Mouse (Mus musculus) CD8-positive naive resting alpha-beta T cell, adult 57 days (primary cell): ENCODE results near the gene Ppp1r12c. TPM values are rescaled to one million over a fixed set of nuclear protein-coding genes. Genes with fewer than 3 reads are reported as not detected.

Source experiments
- total RNA-seq: library from RNA; stranded (reverse); gene quantifications from one replicate; pipeline ENCODE4 v1.2.4, GENCODE M21; 2023

The Ppp1r12c gene
- total RNA-seq = 225 TPM

DNA sequence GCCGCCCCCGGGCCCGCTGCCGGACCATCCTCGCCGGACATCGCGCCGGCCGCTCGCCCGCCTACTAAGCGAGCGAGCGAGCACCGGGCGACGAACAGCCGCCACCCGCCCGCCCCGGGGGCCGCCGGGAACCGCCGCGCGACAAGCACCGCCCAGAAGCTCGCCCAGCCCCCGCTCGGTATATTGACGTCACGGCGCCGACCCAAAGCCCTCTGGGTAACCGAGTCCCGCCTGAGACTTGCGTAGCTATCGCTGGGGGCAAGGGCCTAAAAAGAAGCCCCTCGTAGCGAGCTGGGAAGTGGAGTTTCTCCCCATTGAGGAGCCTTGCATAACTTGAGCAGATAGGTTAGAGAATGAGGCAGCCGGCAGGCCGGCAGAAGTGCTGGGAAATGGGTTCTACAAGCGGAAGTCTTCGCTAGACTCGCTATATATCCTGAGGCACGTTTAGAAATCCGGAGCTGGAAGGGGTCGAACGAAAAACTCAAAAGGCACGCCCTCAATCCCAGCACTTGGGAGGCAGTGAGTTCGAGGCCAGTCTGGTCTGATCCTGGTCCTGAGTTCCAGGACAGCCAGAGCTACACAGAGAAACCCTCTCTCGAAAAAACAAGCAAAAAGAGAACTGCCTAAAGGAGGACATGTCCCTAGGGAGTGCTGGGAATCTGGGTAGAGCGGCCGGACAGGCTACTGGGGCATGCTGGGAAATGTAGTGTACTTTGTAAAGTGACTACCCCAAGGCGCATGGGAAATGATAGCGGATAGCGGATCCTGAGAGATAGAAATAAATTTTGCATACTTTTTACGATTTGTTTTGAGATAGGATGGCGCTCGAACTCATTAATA is at the start of gene Ppp1r12c:
Ppp1r12c (minus strand) TSS at position 123 of the 840 bp plus-strand sequence.

DNA sequence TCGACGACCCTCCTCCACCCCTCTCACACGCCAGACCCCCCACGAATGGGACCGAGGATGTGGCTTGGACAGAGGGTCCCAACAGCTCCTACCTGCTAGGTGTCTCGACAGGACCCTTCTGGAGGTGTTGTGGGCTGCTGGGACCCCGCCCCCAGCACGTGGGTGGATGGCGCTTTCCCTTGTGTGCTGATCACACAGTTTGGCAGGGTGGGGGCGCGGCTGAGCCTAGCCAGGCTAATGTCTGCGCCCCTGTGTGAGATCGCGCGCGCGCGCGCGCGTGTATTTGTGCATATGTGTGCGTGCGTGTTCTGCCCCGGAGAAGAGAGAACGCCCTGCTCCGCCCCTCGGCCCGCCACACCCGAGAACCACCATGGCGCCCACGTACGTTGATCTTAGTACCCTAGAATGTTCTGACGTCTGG is 45.8 kb upstream of the Ppp1r12c start, which contains the start of gene Syt5:
Syt5 (minus strand) TSS at position 321 of the 421 bp plus-strand sequence.

DNA sequence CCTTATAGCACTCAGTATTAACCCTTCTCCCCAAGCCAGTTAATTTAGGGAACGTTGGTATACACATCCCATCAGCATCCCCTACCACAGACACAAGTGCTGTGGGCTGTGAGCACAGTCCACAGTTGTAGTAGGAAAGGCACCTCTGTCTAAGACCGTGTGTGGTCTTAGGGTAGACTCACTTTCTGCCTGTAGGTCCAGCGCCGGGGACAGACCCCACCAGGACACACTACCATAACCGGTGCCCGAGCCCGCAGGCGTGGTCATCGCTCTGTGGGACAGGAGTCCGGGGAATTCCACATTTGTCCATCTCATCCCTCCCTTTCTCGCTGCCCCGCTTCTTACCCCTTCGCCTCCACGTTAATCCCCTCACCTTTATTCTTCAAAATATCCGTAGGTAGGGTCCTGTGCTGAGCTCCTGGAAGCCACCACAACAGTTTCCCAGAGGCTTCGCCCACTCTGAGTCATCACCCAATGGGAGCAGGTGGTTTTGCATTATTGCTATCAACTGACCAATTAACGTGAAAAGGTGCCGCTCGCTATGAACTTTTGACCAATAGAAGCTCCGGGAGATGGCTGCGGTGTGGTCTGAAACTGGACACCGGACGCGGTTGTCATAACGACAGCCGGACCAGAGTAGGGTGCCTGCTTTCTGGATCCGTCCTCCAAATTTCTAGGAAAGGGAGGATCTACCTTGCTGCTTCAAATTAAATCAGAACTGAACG is 30.7 kb upstream of the Ppp1r12c start, which contains the start of gene Dnaaf3:
Dnaaf3 (minus strand) TSS at position 449 of the 725 bp plus-strand sequence.

DNA sequence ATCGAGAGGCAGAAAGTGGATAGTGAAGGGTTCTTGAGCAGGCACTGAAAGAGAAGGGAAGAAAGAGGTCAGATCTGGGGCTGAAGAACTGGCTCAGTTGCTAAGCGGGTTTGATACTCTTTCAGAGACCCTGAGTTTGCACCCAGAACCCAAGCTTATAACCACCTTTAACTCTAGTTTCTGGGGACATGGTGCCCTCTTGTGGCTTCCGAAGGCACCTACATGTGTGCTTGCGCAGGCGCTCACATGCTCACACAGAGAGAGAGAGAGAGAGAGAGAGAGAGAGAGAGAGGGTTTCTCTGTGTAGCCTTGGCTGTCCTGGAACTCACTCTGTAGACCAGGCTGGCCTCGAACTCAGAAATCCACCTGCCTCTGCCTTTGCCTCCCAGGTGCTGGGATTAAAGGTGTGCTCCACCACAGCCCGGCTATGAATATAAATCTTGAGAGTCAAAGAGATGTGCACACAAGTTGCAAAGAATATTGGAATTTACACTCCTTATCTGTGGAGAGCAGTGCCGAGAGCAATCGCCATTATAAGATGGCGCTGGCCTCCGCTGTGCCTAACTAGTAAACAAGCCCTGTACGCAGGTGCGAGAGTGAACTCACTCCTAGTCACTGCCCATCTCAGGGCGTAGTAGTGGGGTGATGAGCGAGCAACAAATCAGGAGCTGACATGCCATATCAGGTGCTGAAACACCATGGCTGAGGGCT is 22.9 kb upstream of the Ppp1r12c start, which contains the start of gene Tnni3:
Tnni3 (minus strand) TSS at position 18 of the 711 bp plus-strand sequence.

DNA sequence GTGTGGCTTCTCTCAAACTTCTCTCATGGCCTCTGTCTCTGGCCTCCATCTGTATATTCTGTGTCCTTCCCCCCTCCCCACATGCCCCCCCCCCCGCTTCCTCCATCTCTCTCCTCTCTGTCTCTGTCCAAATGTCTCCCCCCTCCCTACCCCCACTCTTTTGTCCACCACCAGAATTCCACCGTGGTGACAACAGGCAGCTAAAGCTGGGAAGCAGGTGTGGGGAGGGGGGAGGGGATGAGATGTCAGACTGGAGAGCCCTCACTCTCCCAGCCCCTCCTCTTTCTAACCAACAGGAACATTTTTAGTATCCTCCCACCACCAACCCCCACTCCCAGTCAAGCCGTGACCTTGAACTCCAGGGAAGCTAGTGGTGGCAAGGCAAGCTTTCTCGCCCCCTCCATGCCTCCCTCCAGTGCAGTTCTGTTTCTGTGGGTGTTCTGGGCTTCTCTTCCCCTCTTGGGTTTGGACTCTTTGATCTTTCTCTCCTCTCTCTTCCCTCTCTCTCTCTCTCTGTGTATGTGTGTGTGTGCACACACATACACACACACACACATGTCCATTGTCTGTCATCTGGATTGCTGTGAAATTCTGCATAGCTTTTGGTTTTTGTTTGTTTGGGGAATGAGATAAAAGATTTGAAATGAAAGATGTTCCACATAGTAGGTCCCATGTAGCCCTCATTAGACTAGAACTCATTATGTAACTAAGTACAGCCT is 15.0 kb upstream of the Ppp1r12c start, which contains the start of gene Tnnt1:
Tnnt1 (minus strand) TSS at position 51 of the 719 bp plus-strand sequence.

DNA sequence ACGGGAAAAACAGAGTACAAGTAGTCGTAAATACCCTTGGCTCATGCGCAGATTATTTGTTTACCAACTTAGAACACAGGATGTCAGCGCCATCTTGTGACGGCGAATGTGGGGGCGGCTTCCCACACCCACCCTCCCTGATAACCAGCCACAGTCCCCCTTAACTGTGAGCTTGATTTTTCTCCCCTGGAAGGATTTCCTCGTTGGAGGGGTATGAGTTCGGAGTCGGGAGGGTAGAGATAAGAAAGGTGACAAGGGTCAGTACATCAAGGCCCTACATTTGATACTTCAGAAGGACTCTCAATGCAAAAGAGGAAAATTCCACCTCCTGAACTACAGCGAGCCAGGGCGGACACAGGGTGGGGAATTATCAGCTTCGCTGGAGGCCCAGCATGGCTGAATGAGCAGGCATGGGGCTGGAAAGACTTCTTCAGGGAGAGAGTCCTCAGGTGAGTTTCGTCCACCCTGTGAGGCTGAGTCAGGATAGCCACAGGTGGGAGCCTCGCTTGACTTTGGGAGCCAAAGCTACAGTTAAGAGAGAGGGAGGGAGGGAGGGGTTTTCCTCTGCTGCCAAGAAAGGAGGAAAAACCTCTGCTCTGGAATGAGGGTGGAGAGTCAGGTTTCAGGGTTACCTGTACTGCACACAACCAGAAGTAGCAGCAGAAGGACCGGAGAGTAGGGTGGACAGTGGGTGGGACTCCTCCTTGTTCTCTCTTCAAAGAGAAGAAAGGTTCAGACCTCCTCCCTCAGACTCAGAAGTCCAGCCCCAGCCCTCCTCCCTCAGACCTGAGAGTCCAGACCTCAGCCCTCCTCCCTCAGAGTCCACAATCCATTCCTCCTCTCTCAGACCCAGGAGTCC is 40.7 kb downstream of the Ppp1r12c start, which contains the start of gene Eps8l1:
Eps8l1 (plus strand) TSS at position 99 of the 859 bp plus-strand sequence.

DNA sequence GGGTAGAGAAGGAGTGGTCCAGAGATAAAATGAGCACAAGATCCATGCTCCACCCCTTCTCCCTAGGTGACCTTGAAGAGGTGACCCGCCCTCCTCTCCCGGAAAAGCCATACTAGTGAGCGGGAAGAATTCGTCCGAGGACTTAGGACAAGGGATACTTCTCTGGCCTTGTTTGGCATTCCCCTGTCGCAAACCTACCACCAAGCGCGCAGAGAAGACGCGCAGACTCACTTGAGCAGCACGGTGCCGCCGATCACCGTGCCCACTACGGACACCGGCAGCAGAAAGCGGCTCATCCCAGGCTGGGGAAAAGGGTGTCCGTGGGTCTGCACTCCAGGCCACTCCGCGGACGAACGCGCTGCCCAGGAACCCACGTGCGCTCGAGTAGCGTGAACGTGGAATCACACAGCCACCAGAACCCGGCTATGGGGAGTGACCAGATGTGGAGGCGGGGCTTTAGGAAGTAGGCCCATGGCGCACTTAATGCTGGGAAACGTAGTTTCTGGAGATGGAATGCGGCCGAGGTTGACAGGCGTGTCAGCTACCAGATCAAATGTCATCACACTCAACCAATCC is 56.2 kb downstream of the Ppp1r12c start, which contains the start of gene Rdh13:
Rdh13 (minus strand) TSS at position 434 of the 576 bp plus-strand sequence.

Other genes with a start within 250 kb of the Ppp1r12c start
- 2.9 TPM for gene Ncr1, start 164.0 kb downstream of the Ppp1r12c start, total RNA-seq
- not detected for gene Gp6, start 103.9 kb downstream of the Ppp1r12c start, total RNA-seq
- gene Rdh13, start 56.0 kb downstream of the Ppp1r12c start, total RNA-seq = 17.4 TPM
- 21.9 TPM for gene Eps8l1, start 41.0 kb downstream of the Ppp1r12c start, total RNA-seq
- gene Tnnt1, start 14.7 kb upstream of the Ppp1r12c start, total RNA-seq = 3.4 TPM
- gene Tnni3, start 22.5 kb upstream of the Ppp1r12c start, total RNA-seq = not detected
- not detected for gene Dnaaf3, start 30.8 kb upstream of the Ppp1r12c start, total RNA-seq
- gene Syt5, start 45.9 kb upstream of the Ppp1r12c start, total RNA-seq = 0.28 TPM
- gene Ptprh, start 102.4 kb upstream of the Ppp1r12c start, total RNA-seq = not detected
- 68.5 TPM for gene Tmem86b, start 129.7 kb upstream of the Ppp1r12c start, total RNA-seq
- 272 TPM for gene Ppp6r1, start 157.3 kb upstream of the Ppp1r12c start, total RNA-seq
- 65.9 TPM for gene Hspbp1, start 183.4 kb upstream of the Ppp1r12c start, total RNA-seq
- not detected for gene Brsk1, start 188.9 kb upstream of the Ppp1r12c start, total RNA-seq
- 0.40 TPM for gene Tmem150b, start 223.6 kb upstream of the Ppp1r12c start, total RNA-seq
- gene Kmt5c, start 238.4 kb upstream of the Ppp1r12c start, total RNA-seq = 62.8 TPM